Mouse (Mus musculus): Measurements from ENCODE around the gene Ube2k.

- no peak for TF ChIP-seq POLR2AphosphoS2 (IDR thresholded peaks at IDR 0.05; ENCODE audit: low read depth, low read length)
- no peak for TF ChIP-seq CHD1 (IDR thresholded peaks at IDR 0.05; ENCODE audit: low read depth, low read length)
- no peak for TF ChIP-seq TCF12 (IDR thresholded peaks at IDR 0.05; ENCODE audit: low read depth, low read length)
- no peak for TF ChIP-seq MAX (IDR thresholded peaks at IDR 0.05; ENCODE audit: low read length)
- no peak for TF ChIP-seq POLR2A (IDR thresholded peaks at IDR 0.05; ENCODE audit: low read depth, low read length)
- TF ChIP-seq IRF4 (IDR thresholded peaks at IDR 0.05; ENCODE audit: low read depth, low read length) = no peak
- TF ChIP-seq CTCF (conservative IDR thresholded peaks at IDR 0.05 in 1 of 2, IDR thresholded peaks at IDR 0.05 in 1 of 2; ENCODE audit: low read depth in 2 of 2, low read length in 2 of 2) = no peak
Measured at GRCm38 (mm10) chr5:65508395-65508794, 28.6 kb upstream of the Ube2k start.
